Mouse (Mus musculus): ENCODE measurements around the gene Zfp534. TPM values are rescaled to one million over a fixed set of nuclear protein-coding genes. Genes with fewer than 3 reads are reported as not detected.

Gene Zfp534
- polyA plus RNA-seq, 1 experiment from 2014 or later: not detected

Other genes starting within 250 kb of the Zfp534 start
- 6.1 and 8.8 TPM in 2 replicates for gene Zfp982, start 210.1 kb downstream of the Zfp534 start, polyA plus RNA-seq (2014; fragmentation: Nextera tagmentation; extraction: Ambion mirVana)
- gene Gm16503, start 162.3 kb downstream of the Zfp534 start, polyA plus RNA-seq (2014; fragmentation: Nextera tagmentation; extraction: Ambion mirVana): 0.32 and 0.36 TPM in 2 replicates
- not detected in 2 replicates for gene Zfp985, start 149.3 kb downstream of the Zfp534 start, polyA plus RNA-seq (2014; fragmentation: Nextera tagmentation; extraction: Ambion mirVana)
- gene Zfp979, start 60.0 kb downstream of the Zfp534 start, polyA plus RNA-seq (2014; fragmentation: Nextera tagmentation; extraction: Ambion mirVana): 3.5 and 4.1 TPM in 2 replicates
- 10.2 and 10.3 TPM in 2 replicates for gene Zfp984, start 107.2 kb upstream of the Zfp534 start, polyA plus RNA-seq (2014; fragmentation: Nextera tagmentation; extraction: Ambion mirVana)
- gene Zfp933, start 145.8 kb upstream of the Zfp534 start, polyA plus RNA-seq (2014; fragmentation: Nextera tagmentation; extraction: Ambion mirVana): 3.9 and 4.4 TPM in 2 replicates
- gene Miip, start 166.3 kb upstream of the Zfp534 start, polyA plus RNA-seq (2014; fragmentation: Nextera tagmentation; extraction: Ambion mirVana): 18.9 and 23.0 TPM in 2 replicates
- gene Fv1, start 166.4 kb upstream of the Zfp534 start, polyA plus RNA-seq (2014; fragmentation: Nextera tagmentation; extraction: Ambion mirVana): 8.8 and 9.2 TPM in 2 replicates
- gene Mfn2, start 202.2 kb upstream of the Zfp534 start, polyA plus RNA-seq (2014; fragmentation: Nextera tagmentation; extraction: Ambion mirVana): 107 and 117 TPM in 2 replicates
- gene Plod1, start 234.2 kb upstream of the Zfp534 start, polyA plus RNA-seq (2014; fragmentation: Nextera tagmentation; extraction: Ambion mirVana): 50.1 and 50.7 TPM in 2 replicates
- 19.3 and 22.1 TPM in 2 replicates for gene 2510039O18Rik, start 238.3 kb upstream of the Zfp534 start, polyA plus RNA-seq (2014; fragmentation: Nextera tagmentation; extraction: Ambion mirVana)